Mouse (Mus musculus): Measurements from ENCODE around the gene Msln.

Gene Msln

DNA sequence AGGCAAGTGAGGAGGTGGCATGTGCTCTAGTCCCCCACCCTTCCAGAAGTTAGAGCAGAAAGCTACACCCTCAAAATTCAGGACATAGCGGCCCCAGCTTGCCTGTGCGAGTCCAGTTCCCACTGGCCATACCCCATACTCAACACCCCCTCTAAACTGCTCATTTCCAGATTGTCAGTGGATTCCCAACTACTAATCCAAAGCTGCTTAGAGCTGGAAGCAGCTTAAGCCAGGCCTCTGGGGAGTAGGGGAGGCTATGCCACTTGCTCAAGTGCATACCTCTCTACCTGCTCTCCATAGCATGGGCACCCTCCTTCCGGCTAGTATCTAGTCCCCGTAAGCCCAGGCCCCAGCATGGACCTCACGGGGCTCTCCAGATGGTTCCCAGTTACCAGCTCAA lies 32.7 kb downstream of the Msln start:
- no peak for DNase-seq

DNA sequence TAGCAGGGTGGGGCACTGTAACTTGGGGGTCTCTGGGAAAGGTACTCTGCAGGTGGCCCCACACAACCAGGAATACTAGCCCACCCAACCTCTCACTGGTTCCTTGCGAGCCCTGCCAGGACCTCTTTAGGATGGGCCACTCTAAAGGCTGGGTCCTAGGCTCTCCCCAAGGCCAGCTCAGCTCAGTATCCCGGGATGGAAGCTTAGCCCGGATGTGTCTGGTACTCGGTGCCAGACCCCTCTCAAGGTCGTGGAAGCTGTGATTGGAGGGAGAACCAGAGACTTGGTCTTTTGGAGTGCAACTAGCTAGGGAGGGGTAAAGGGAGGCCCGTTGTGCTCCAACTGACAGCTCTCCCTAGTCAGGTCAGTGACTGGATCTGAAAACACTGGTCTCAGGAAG lies 36.5 kb downstream of the Msln start:
- no peak for DNase-seq

DNA sequence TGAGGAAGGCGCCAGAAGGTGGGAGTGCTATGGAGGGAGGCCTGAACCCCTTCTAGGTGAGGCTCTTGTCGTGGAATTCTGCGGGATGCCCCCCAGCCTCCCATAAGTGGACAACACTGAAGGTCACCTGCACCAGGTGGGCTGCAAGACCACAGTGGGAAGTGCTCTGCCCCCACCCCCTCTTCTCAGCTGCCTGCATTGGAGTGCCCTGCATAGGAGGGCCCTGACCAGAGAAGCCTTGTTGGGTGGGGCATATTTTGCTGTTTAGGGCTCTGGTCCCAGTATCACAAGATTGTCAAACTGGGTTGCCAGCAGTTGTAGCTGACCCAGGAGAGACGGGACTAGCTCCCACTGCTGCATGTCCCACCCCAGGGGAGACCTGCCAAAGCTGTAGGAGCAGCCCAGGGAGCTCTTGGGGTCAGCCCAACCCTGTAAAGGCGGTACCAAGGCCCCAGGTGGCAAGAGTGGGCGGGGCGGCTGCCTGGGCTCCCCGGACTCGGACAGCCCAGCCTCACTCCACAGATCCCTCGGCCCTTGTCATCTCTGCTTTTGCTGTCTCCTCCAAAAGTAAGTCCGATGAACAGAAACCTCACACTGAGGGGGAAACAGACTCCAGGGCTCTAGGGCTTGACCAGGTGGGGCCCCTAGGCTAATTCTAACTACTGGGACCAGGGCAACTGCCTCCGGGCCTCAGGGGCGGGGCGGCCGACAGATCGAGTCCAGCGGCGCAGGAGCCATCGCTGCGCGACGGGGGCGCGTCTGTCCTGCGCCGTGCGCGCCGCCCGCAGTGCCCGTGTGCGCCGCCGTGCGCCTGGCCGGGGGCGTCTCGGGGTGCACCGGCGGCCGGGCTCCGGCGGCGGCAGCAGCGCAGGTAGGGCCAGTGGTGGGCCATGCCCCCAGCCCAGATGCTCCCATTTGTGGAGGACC lies 37.2 kb downstream of the Msln start, which contains the start of gene Gng13:
TSS of gene Gng13 (plus strand) at position 461 of the 927 bp plus-strand sequence.
- no peak for DNase-seq

DNA sequence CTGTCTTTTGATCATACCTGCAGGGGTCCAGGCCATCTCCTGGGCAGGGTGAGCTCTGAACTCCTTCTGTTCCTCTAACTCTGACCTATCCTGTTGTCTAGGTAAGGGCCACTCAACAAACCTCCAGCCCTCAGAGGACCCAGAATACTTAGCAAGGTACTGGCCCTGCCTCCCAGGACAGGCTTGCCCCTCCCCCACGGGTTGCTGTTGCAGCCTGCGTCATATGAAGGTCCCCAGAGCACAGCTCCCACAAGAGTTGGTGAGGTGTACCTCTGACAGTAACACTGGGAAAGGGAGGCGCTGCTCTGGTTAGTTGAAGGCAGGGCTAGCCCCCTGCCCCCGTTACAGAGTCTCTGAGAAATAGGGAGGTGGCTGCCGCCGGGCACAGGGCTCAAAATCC lies 38.0 kb downstream of the Msln start:
- DNase-seq: no peak

DNA sequence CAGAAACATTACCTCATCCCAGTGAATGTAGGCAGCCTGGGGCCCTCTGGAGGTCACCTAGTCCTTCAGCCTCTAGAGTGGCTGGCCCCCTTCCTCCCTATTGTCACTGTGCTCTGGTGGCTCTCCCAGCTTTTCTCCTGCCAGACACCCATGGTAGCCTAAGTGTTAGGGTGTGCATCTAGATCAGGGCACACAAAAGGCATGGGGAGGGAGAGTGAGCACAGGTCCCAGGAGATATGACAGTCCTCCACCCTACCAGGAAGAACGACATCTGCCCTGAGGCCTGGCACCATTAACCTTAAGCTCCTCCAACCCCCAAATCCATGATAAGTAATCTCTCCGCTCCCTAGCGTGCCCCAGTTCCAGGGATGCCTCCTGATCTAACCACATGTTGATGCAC lies 38.6 kb downstream of the Msln start:
- DNase-seq: no peak

DNA sequence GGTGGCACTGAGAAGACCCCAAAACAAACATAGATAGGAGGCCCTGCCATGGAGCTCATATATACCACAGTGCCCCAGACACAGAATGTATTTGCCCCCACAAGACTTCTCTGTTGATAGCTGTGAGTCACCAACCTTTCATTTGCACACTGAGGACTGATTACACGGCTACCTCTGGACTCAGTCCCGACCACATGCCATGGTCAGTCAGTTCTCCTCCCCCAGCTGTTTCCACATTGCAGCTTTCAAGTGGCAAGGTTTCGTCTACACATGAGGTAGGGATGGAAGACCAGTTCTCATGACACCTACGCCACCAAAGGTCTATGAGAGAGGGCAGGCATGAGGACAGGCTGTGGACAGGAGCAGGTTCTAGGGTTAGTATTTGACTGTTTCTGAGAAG lies 43.0 kb downstream of the Msln start:
- no peak for DNase-seq

DNA sequence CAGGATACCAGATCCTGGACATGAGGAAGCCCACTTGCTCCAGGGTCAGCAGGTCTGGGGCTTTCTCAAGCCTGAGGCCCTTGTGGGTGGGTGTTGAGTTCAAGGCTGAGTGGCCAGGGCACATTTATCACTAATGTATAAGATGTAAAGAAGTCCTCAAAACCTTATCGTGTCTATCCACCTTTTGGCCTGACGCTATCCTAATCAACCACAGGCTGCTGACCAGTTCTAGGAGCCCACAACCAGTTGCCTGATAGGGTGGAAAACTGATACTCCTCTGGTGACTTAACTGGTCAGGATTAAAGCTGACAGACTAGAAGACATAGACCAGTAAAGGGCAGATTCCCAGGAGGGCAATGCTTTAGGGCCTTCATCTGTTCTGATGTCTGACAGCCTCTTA lies 44.2 kb downstream of the Msln start:
- no peak for DNase-seq

DNA sequence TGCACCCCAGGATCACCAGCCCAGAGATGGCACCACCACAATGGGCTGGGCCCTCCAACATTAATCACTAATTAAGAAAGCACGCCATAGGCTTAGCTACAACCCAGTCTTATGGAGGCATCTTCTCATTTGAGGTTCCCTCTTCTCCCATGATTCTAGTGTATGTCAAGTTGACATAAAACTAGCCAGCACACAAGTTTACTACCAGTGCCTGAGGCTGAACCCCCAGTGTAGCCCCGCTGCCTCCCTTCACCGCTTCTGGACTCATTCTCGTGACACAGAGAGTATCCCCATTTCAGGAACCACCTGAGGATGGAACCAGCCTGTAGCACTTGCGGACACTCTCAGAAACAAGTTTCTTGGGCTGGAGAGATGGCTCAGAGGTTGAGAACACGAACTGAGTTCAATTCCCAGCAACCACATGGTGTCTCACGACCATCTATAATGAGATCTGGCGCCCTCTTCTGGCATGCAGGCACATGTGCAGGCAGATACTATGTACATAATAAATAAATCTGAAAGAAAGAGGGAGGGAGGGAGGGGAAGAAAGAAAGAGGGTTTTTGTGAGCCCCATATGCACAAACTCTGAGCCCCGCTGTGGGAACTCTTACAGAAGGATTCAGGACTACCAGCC lies 53.2 kb downstream of the Msln start:
- peak; percentile 32 to 40 for DNase-seq

All from B cell, adult 2 months (primary cell).